Mouse (Mus musculus): ENCODE results near the gene Zfp91.

Zfp91 gene

GRCm38 (mm10) chr19:12795511-12796327, at the start of gene Zfp91, which contains the start of gene Lpxn:
Gene Zfp91 (minus strand): TSS chr19:12796126.
Gene Lpxn (plus strand): TSS chr19:12796193.
- in situ Hi-C loops (cut with MboI; ENCODE audit: low sequenced_read_pairs) = no loop called here

DNA sequence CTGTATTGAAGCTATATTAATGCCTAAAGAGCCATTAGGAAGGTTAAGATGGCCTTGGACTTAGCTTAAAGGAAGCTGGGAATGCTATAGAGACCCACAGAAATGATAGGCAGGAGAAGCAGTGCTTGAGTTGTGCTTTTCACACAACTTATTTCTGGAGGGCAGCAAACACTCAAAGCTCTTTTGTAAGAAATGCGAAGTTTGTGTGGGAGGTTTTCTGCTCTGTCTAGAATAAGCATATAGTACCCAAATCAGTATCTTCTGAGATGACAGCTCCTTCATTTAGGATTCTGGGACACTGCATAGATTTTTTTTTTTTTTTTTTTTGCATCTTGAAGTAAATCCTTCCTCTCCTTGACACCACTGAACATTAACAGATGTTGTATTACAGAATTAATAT, 42.6 kb upstream of the Zfp91 start:
- in situ Hi-C loops (cut with MboI; ENCODE audit: low sequenced_read_pairs) = no loop called here

GRCm38 (mm10) chr19:12833625-12834024, 37.7 kb upstream of the Zfp91 start:
- in situ Hi-C loops (cut with MboI; ENCODE audit: low sequenced_read_pairs) = no loop called here

- in situ Hi-C loops (cut with MboI; ENCODE audit: low sequenced_read_pairs) = no loop called here
Measured at GRCm38 (mm10) chr19:12831559-12831958, 35.6 kb upstream of the Zfp91 start.

- in situ Hi-C loops (cut with MboI; ENCODE audit: low sequenced_read_pairs) = no loop called here
Measured at GRCm38 (mm10) chr19:12830823-12831430, 35.0 kb upstream of the Zfp91 start.

DNA sequence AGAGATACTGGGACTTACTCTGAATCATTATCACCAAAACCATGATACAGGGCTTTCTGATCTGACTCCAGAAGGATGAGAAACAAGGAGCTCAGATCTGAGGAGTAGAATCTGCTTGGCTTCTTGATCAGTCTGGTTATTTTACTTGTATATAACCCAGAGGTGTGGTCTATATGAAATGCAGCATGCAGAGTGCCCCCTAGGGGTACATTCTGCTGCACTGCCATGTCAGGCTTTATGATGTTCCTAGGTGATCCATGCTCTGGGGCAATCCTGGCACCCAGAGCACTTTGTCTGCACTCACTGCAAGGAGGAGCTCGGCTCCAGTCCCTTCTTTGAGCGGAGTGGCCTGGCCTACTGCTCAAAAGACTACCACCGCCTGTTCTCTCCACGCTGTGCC, 28.6 kb upstream of the Zfp91 start:
- in situ Hi-C loops (cut with MboI; ENCODE audit: low sequenced_read_pairs) = loop anchor here (10.0 kb wide), 1 partner anchor 60 kb away; the partner anchor contains the start of gene Cntf

DNA sequence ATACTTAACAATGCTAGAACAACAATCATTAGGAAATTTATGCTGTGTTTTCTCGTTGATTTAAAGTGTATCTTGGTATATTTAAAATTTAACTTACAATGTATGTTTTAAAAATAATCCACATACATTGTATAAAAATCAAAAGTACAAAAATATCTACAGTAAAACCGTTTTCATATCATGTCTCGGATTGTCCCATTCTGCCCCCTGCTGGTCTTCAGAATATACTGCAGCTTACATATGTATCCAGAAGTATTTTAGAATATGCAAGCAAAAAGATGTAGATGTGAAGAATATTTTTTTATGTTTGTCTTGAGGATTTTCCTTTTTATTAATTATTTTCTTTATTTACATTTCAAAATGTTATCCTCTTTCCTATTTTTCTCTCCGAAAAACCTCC, 24.5 kb upstream of the Zfp91 start:
- in situ Hi-C loops (cut with MboI; ENCODE audit: low sequenced_read_pairs) = loop anchor here (10.0 kb wide), 1 partner anchor 56 kb away; the partner anchor contains the start of gene Cntf

GRCm38 (mm10) chr19:12818507-12818906, 22.6 kb upstream of the Zfp91 start:
- in situ Hi-C loops (cut with MboI; ENCODE audit: low sequenced_read_pairs) = loop anchor here (10.0 kb wide), 1 partner anchor 304 kb away; no protein-coding TSS in a partner anchor

GRCm38 (mm10) chr19:12813883-12814282, 18.0 kb upstream of the Zfp91 start:
- in situ Hi-C loops (cut with MboI; ENCODE audit: low sequenced_read_pairs) = loop anchor here (10.0 kb wide), 1 partner anchor 299 kb away; no protein-coding TSS in a partner anchor

DNA sequence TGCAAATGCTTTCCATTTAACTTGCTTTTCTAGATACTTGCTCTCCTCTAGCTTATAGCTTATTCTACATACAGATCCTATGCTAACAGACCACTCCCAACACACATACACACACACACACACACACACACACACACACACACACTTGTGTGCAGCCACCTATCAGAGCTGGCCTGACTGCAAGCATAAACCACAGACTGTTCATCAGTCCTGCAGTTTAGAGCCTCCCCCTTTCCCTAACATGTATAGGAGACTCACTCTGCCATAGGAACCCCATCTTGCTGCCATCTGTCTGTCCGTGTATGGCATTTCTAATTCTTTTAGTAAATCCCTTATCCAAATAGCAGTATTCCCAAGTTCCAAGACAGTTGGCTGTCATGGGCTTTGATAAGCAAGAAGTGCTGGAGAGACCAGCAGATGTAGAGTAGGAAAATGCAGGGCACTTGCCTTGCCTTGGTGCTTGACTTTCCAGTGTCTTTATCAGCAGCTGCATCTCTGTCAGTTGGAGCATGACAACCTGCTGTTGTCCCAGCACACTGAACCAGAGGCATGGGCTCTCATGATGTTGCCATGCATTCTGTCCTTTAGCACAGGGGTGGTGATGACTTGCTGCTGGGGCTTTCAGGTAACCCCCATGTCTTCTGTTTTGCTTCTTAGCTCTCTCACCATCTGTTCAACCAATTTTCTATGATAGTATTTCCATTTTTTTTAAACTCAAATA, 16.9 kb upstream of the Zfp91 start:
- in situ Hi-C loops (cut with MboI; ENCODE audit: low sequenced_read_pairs) = loop anchor here (10.0 kb wide), 1 partner anchor 298 kb away; no protein-coding TSS in a partner anchor

DNA sequence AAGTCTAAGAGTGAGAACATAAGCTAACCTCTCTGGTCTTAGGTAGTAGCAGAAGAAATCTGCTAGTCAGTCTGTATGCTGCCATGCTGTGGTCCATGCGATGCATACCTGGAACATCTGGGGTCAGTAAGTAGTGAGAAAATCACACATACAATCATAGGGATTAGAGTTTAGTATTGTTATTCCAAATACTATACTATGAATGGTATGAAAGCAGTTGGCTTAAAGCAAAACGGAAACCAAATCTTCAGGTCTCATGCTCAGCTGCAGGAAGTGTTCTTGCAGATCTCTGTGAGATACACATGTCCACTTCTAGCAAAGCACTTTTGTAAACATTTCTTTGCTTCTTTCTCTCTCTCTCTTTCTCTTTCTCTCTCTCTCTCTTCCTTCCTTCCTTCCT, 10.3 kb upstream of the Zfp91 start:
- in situ Hi-C loops (cut with MboI; ENCODE audit: low sequenced_read_pairs) = loop anchor here (10.0 kb wide), 1 partner anchor 211 kb away; the partner anchor contains the start of gene Gm4952

- in situ Hi-C loops (cut with MboI; ENCODE audit: low sequenced_read_pairs) = loop anchor here (10.0 kb wide), 1 partner anchor 211 kb away; the partner anchor contains the start of gene Gm4952
Measured at GRCm38 (mm10) chr19:12805730-12806129, 9.8 kb upstream of the Zfp91 start.

- in situ Hi-C loops (cut with MboI; ENCODE audit: low sequenced_read_pairs) = loop anchor here (10.0 kb wide), 1 partner anchor 209 kb away; the partner anchor contains the start of gene Gm4952
Measured at GRCm38 (mm10) chr19:12804237-12804636, 8.3 kb upstream of the Zfp91 start.

- in situ Hi-C loops (cut with MboI; ENCODE audit: low sequenced_read_pairs) = loop anchor here (10.0 kb wide), 1 partner anchor 208 kb away; the partner anchor contains the start of gene Gm4952
Measured at GRCm38 (mm10) chr19:12802830-12803229, 6.9 kb upstream of the Zfp91 start.

GRCm38 (mm10) chr19:12801046-12801445, 5.1 kb upstream of the Zfp91 start:
- in situ Hi-C loops (cut with MboI; ENCODE audit: low sequenced_read_pairs) = loop anchor here (10.0 kb wide), 1 partner anchor 206 kb away; the partner anchor contains the start of gene Gm4952

DNA sequence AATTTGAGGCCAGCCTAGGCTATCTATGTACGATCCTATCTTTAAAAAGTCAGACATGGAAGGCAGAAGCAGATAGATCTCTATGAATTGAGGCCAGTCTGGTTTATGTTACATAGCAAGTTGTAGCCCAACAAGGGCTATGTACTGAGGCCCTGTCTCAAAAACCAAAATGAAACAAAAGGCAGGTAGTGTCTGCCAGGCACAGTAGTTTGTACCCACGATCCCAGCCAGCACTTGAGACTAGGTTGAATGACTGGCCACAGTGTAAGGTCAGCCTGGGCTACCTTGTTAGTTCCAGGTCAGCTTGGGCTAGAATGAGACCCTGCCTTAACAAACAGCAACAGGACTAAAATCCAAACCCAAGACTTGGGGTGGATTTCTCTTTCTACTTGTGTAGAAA, 4.7 kb upstream of the Zfp91 start:
- in situ Hi-C loops (cut with MboI; ENCODE audit: low sequenced_read_pairs) = loop anchor here (10.0 kb wide), 1 partner anchor 206 kb away; the partner anchor contains the start of gene Gm4952

- in situ Hi-C loops (cut with MboI; ENCODE audit: low sequenced_read_pairs) = no loop called here
Measured at GRCm38 (mm10) chr19:12799081-12799480, 3.2 kb upstream of the Zfp91 start.

DNA sequence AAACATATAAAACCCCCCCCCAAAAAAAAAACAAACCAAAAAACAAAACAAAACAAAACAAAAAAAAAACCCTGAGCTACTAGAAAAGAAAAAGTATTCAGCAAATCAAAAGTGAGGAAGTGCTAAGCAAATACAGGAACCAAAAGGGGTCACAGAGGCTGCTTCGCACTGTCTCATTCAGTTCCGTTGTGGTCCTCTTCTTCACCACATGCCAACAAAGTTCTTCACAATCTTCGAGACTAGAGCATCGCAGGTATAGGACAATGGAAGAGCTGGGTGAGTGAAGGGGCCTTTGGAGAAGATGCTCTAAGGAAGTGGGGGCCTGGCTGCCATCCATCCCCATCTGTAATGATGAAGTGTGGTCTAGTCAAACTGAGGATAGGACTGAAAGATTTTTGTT, 2.5 kb upstream of the Zfp91 start:
- in situ Hi-C loops (cut with MboI; ENCODE audit: low sequenced_read_pairs) = no loop called here

DNA sequence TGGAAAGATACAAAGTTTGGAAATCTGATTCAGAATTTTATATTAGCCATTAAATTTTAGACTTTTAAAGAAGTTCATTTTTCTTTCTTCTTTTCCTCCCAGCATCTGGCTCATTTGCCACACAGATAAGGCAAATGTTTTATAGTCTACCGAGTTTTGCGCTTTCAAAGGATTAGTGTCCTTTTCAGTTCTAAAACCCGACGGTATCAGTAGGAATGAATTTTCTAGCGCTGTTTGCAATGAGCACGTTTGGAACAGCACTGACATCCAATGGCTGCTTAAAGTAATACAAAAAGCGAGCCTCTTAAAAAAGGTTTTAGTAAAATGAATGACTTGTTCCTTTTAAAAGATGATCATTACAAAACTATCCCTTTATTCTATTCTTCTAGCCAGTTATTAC, 1.1 kb upstream of the Zfp91 start:
- in situ Hi-C loops (cut with MboI; ENCODE audit: low sequenced_read_pairs) = no loop called here

DNA sequence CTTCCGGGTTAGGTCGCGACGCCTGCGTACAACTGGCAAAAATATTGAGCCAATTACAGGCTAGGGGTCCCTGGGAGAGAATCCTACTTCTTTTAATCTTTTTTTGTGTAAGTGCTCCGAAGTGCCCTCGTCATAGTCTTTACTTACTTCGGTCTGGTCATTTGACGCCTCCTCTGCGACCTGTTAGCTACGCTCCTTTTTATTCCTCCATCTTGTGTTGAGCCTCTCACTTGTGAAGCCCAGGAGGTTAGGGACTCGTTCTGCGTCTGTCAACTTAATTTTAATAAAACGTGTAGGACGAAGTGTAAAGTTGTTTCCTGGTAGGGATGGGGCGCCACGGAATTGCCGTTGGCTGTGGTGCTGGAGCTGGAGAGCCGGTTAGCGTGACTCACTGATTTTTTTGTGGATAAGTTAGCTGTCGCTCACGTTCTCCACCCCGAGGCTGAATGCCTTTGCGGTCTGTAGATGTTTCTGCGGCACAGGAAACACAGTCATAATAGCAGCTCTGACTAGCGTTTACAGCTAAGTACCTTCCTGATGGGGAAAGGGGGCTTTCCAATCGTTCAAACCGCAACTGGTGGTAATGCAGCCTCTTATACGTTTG, 504 bp upstream of the Zfp91 start:
- in situ Hi-C loops (cut with MboI; ENCODE audit: low sequenced_read_pairs) = no loop called here
